Mouse (Mus musculus): ENCODE measurements at regions not wholly inside any gene's neighbourhood (a gene's known extent, or its start where the extent isn't known, plus 50 kb on each side); places are given as distances from the start of the nearest gene placed in this dataset.

GRCm38 (mm10) chr13:44042730-44043493, 258.3 kb downstream of the Cd83 start:
- TF ChIP-seq POLR2A (IDR thresholded peaks at IDR 0.05; ENCODE audit: borderline replicate concordance, insufficient read depth, low read length) = no peak
- TF ChIP-seq CTCF (IDR thresholded peaks at IDR 0.05; ENCODE audit: borderline replicate concordance, insufficient read depth, low read depth, low read length) = no peak

All from cerebellum, adult 2 months (tissue).